Mouse (Mus musculus): ENCODE measurements around the gene Tstd1. TPM values are rescaled to one million over a fixed set of nuclear protein-coding genes. Genes with fewer than 3 reads are reported as not detected.
A peak's percentile ranks its signal among the peaks of the same experiment; 100 is the strongest.

The Tstd1 gene
- total RNA-seq, 2 experiments from 2014 or later: 6.3 to 15.1 TPM

GRCm38 (mm10) chr1:171412446-171412845 is 6.2 kb upstream of the Tstd1 start:
- DNase-seq (ENCODE audit: low spot score in 2 of 2): no peak

- no peak for DNase-seq (ENCODE audit: low spot score in 2 of 2)
Observed at GRCm38 (mm10) chr1:171413608-171414007, 5.1 kb upstream of the Tstd1 start.

- DNase-seq (ENCODE audit: low spot score in 2 of 2): no peak
Observed at GRCm38 (mm10) chr1:171419291-171419882, 715 bp downstream of the Tstd1 start.

GRCm38 (mm10) chr1:171419905-171420304 is 1.2 kb downstream of the Tstd1 start:
- DNase-seq (ENCODE audit: low spot score in 2 of 2): no peak

- no peak for DNase-seq (ENCODE audit: low spot score in 2 of 2)
Observed at GRCm38 (mm10) chr1:171422504-171423095, 3.9 kb downstream of the Tstd1 start.

- no peak for DNase-seq (ENCODE audit: low spot score in 2 of 2)
Observed at GRCm38 (mm10) chr1:171424638-171425037, 6.0 kb downstream of the Tstd1 start.

GRCm38 (mm10) chr1:171425126-171425525 is 6.5 kb downstream of the Tstd1 start:
- DNase-seq (ENCODE audit: low spot score in 2 of 2): peak in 1 of 2 experiments; percentile 38

GRCm38 (mm10) chr1:171432158-171432557 is 13.5 kb downstream of the Tstd1 start:
- no peak for DNase-seq (ENCODE audit: low spot score in 2 of 2)

GRCm38 (mm10) chr1:171435288-171435814 is 16.7 kb downstream of the Tstd1 start:
- no peak for DNase-seq (ENCODE audit: low spot score in 2 of 2)

GRCm38 (mm10) chr1:171435974-171436373 is 17.3 kb downstream of the Tstd1 start:
- no peak for DNase-seq (ENCODE audit: low spot score in 2 of 2)

- peak; percentile 49 to 68 for DNase-seq (ENCODE audit: low spot score in 2 of 2)
Observed at GRCm38 (mm10) chr1:171437264-171438013, 18.8 kb downstream of the Tstd1 start, which contains the start of gene F11r. F11r (plus strand) TSS chr1:171437535.

GRCm38 (mm10) chr1:171438014-171438670 is 19.5 kb downstream of the Tstd1 start:
- DNase-seq (ENCODE audit: low spot score in 2 of 2): no peak

GRCm38 (mm10) chr1:171439072-171439471 is 20.4 kb downstream of the Tstd1 start:
- no peak for DNase-seq (ENCODE audit: low spot score in 2 of 2)

- DNase-seq (ENCODE audit: low spot score in 2 of 2): peak in 1 of 2 experiments; percentile 30
Observed at GRCm38 (mm10) chr1:171440025-171440725, 21.5 kb downstream of the Tstd1 start.

GRCm38 (mm10) chr1:171441466-171442412 is 23.1 kb downstream of the Tstd1 start:
- DNase-seq (ENCODE audit: low spot score in 2 of 2): no peak

- DNase-seq (ENCODE audit: low spot score in 2 of 2): no peak
Observed at GRCm38 (mm10) chr1:171442413-171442760, 23.7 kb downstream of the Tstd1 start.

- DNase-seq (ENCODE audit: low spot score in 2 of 2): no peak
Observed at GRCm38 (mm10) chr1:171445050-171445449, 26.4 kb downstream of the Tstd1 start.

GRCm38 (mm10) chr1:171446854-171447253 is 28.2 kb downstream of the Tstd1 start:
- DNase-seq (ENCODE audit: low spot score in 2 of 2): no peak

- DNase-seq (ENCODE audit: low spot score in 2 of 2): no peak
Observed at GRCm38 (mm10) chr1:171447692-171448091, 29.0 kb downstream of the Tstd1 start.

GRCm38 (mm10) chr1:171450062-171450461 is 31.4 kb downstream of the Tstd1 start:
- no peak for DNase-seq (ENCODE audit: low spot score in 2 of 2)
